Mouse (Mus musculus): Measurements from ENCODE around the gene B4gat1.

Gene B4gat1

DNA sequence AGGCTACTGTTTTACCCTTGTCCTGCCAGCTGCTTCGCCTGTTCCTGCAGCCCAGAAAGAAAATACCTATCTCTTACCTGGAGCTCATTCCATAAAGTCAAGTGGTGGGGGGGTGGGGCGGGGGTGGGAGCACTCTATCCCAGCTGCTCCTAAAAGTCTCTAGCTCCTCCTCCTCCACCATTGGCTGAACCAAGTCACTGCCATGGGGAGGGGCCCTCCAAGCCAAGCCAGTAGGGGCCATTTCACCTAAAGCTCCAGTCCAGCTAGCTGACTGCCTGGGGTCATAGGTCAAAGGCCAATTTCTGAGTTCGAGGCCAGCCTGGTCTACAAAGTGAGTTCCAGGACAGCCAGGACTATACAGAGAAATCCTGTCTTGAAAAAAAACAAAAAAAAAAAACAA, 5.9 kb upstream of the B4gat1 start:
- DNase-seq (ENCODE audit: low read depth, low spot score) = no peak

- DNase-seq (ENCODE audit: low read depth, low spot score) = no peak
Observed at GRCm38 (mm10) chr19:5036577-5036976, 2.0 kb upstream of the B4gat1 start.

DNA sequence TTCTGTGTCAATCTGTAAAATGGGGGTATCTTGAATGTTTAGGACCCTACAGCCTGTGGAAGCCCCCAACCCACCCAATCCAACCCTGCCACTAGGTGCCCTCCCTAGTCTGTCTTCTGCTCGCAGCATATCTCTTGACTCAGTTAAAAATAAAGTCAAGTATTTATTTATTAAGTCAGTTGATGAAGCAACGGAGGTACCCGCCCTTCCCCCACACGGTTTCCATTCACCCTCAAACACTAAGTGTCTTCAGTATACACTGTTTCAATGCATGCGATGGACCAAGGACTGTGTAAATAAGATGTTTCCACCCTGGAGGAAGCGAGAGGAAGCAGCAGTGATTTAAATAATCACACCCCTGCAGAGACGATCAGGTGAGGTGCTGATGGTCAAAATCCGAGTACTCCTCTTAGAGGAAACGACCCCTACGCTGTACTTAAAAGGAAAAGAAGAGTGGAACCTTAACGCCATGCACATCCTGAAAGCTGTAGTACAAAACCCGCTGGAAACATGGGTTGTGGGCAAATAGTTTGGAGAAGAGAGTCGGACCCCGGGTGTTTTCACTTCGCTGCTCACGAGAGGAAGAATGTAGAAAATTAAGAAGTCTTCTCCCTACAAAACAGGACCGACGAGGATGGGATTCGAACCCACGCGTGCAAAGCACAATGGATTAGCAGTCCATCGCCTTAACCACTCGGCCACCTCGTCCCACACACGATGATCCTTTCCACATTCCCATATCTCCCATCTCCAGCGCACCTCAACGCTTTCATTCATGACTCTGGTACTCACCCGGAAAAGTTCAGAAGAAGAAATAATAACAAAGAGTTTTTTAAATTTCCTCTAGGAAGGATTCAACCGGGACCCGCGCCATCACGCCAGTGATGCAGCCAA, 701 bp upstream of the B4gat1 start:
- DNase-seq (ENCODE audit: low read depth, low spot score) = peak; percentile 85

DNA sequence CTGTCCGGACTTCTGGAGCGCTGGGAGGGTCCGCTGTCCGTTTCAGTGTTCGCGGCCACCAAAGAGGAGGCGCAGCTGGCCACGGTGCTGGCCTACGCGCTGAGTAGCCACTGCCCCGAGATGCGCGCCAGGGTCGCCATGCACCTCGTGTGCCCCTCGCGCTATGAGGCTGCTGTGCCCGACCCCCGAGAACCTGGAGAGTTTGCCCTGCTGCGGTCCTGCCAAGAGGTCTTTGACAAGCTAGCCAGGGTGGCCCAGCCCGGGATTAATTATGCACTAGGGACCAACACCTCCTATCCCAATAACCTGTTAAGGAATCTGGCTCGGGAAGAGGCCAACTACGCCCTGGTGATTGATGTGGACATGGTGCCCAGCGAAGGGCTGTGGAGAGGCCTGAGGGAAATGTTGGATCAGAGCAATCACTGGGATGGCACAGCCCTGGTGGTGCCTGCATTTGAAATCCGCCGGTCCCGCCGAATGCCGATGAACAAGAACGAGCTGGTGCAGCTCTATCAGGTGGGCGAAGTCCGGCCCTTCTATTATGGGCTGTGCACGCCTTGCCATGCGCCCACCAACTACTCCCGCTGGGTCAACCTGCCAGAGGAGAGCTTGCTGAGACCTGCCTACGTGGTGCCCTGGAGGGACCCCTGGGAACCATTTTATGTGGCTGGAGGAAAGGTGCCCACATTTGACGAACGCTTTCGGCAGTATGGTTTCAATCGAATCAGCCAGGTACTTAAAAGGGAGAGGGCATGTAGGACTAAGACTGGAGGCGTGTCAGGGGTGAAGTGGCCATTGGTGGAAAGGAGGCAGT, 882 bp downstream of the B4gat1 start:
- DNase-seq (ENCODE audit: low read depth, low spot score) = no peak

DNA sequence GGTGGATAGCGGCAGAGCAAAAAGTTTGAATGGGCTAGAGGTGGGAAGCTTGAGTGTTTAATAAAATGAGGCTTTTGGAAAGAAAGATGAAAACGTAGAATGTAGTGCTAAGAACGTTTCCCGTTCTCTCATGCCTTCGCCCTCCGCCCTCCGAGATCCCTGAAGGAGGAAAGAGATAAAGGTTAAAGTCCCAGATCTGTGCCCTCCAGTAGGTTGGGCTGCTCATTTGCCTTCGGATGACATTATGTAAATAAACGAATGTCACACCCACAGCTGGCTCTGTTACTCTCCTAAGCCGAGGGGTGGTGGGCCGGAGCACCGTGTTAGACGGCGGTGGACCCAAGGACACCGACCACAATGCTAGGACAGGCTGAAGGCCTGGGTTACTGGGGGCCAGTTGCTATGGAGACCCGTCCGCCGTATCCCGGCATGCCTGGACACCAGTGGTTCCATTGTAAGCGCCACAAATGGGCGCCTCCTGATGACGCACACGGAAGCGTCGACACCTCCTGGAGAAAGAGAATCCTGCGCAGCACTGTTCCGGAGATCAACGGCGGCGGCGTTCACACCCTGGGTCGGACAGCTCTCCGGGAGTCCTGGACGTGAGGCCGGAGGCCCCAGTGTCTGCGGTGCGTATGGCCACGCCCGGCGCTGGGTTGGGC, 2.4 kb downstream of the B4gat1 start, which contains the start of gene Brms1:
Gene Brms1, plus strand, starts transcription at position 493 of the 662 bp plus-strand sequence.
- DNase-seq (ENCODE audit: low read depth, low spot score) = peak; percentile 90

DNA sequence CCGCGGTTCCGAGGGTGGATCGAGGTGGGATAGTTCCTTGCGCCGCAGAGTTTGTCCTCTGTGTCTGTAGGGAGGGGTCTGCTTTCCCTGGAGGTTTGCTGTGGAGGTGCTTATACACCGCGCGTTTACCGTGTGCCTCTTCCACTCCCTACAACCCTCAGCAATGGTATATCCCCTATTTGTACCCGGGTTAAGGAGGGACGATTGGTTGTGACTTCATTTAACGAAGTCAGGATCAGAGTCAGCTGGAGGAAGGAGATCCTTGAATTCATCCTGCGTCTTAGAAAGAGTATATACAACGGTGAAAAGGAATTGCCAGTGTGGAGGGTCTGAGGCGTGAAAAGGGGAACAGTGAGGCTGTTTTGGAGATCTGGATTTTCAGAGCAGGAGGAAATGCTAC, 3.0 kb downstream of the B4gat1 start:
- no peak for DNase-seq (ENCODE audit: low read depth, low spot score)

- no peak for DNase-seq (ENCODE audit: low read depth, low spot score)
Observed at GRCm38 (mm10) chr19:5045531-5045930, 6.9 kb downstream of the B4gat1 start.

GRCm38 (mm10) chr19:5048138-5049056, 9.8 kb downstream of the B4gat1 start:
- DNase-seq (ENCODE audit: low read depth, low spot score) = no peak

- DNase-seq (ENCODE audit: low read depth, low spot score) = no peak
Observed at GRCm38 (mm10) chr19:5049325-5049724, 10.7 kb downstream of the B4gat1 start.

DNA sequence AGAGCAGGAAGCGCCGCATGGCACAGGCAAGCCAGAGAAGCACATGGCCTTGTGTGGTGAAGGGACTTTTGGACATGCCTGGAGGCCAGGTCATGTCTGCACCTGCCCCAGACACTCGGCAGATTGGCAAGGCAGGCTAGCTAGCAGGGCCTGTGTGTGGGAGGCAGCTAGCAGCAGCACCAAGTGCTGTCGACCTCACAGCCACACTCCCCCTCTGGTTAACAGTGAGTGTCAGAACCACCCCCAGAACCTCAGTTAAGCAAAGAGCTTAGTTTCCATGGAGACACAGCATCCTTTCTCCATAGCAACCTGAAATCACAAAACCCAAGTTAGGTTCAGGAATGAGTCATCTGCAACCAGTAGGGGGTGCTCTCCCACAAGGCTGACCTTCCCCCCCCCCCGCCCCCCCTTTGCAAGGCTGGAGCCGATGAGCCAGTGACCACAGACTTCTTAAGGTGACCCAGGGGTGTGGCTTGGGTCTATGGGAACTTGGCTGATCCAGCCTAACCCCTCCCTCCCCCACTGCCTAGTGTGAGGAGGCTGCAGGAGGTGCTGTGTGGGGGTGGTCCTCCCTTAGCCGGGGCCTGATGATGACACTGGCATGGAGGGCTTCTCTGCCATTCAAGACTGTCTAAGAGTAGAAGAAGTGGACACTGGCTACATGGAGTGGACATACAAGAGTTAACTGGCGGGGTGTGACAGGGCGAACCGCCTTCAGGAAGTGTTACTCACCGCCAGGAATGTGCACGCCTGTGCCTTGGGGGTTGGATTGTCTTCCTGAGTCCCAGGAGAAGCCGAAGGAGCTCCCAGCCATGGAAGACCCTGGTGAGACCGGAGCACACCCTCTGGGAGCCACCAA, 11.7 kb downstream of the B4gat1 start, which contains the start of gene Rin1:
Gene Rin1, plus strand, starts transcription at position 435 of the 859 bp plus-strand sequence.
- DNase-seq (ENCODE audit: low read depth, low spot score) = no peak

- no peak for DNase-seq (ENCODE audit: low read depth, low spot score)
Observed at GRCm38 (mm10) chr19:5051031-5051430, 12.4 kb downstream of the B4gat1 start.

DNA sequence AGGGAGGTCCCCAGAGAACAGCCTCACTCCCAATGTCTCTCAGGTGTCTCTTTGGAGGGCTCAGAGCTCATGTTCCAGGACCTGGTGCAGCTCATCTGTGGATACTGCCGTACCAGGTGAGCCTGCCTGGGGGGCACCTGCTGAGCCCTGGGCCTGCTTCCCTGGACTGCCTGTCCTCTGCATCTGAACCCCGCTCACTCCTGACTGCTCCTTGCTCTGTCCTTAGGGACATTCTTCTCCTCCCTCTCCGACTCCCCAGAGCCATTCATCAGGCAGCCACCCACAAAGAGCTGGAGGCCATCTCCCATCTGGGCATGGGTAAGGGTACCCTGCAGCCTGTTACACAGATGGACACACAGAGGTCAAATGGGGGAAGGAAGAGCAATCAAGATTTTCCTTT, 12.9 kb downstream of the B4gat1 start:
- DNase-seq (ENCODE audit: low read depth, low spot score) = no peak

GRCm38 (mm10) chr19:5052166-5052822, 13.7 kb downstream of the B4gat1 start:
- no peak for DNase-seq (ENCODE audit: low read depth, low spot score)

- no peak for DNase-seq (ENCODE audit: low read depth, low spot score)
Observed at GRCm38 (mm10) chr19:5052853-5053252, 14.2 kb downstream of the B4gat1 start.

- no peak for DNase-seq (ENCODE audit: low read depth, low spot score)
Observed at GRCm38 (mm10) chr19:5053909-5054308, 15.3 kb downstream of the B4gat1 start.

- DNase-seq (ENCODE audit: low read depth, low spot score) = no peak
Observed at GRCm38 (mm10) chr19:5056251-5056650, 17.6 kb downstream of the B4gat1 start.

DNA sequence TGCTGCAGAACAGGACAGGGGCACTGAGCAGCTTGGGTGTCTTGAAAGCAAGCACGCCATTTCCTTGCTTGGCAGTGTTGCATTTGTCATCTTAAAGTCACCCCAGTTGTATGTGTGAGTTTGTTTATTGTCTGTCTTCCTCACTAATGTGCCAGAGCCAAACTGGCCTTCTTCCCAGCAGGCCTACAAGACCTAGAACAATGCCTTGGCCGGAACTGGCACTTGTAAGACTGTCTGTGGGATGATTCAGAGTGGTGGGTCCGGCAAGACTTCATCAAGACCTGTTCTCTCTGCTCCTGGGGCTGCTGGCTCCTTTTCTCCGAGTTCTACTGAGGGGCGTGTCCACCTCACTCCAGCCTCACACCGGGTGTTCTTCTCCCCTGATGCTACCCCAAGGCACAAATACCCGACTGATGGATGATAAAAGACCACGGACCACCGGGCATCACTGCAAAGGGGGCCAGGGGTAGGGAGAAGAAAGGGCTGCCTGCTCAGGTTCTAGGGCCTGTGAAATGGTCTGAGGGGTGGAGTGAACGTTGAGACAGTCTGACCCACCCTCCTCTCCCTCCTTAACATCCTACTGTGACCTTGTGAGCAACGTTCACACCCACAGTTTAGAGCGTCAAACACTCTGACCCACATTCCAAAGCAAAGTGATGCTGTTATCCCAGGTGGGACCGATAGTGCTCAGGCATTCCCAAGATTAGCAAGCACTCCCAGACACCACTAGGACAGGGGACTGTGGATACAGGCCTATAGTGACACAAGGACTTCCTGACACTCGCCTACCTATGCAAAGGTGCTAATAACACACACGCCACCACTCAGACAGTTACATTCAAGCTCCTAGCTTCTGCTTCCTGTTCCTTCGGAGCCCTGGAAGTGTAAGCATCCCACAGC, 19.5 kb downstream of the B4gat1 start:
- DNase-seq (ENCODE audit: low read depth, low spot score) = no peak
